Mouse (Mus musculus) heart, postnatal 0 days (tissue): ENCODE results near the gene Cyp4f18.

ENCODE experiments used
- CTCF ChIP-seq: IDR thresholded peaks from 2 replicates; pipeline ENCODE4 v1.5.1; 2016; ENCODE audit warnings: antibody characterized with exemption, control low read depth, low read depth
- EP300 ChIP-seq: IDR thresholded peaks from 2 replicates; pipeline ENCODE4 v1.6.1; 2016; ENCODE audit warnings: antibody characterized with exemption, low read depth

GRCm38 (mm10) chr8:71971945-71972344 lies 37.5 kb downstream of the Cyp4f18 start:
- TF ChIP-seq CTCF: peak; percentile 62
- no peak for TF ChIP-seq EP300
